Mouse (Mus musculus): ENCODE results near the gene Tmem213.

GRCm38 (mm10) chr6:38065501-38066122 lies 43.4 kb upstream of the Tmem213 start:
- no peak for TF ChIP-seq CTCF (IDR thresholded peaks at IDR 0.05; ENCODE audit: low read depth)
- no peak for TF ChIP-seq EP300 (IDR thresholded peaks at IDR 0.05; ENCODE audit: low read depth)
